Comparison of ENCODE assay signal across 18 mouse cellular contexts in genomic region chr6:71062980-71063379, GRCm38 (mm10).
DNase-seq lines count a peak whose midpoint lies in the region; ATAC-seq and TF ChIP-seq lines count a peak whose summit lies in the region.
"Had no signal": no experiment of that assay in that cellular context is flagged by ENCODE, and none has a peak within 500 bp of the region (broad histone marks: within the 10 kb centered on the region; RNA-seq: fewer than 3 reads in every experiment).

No protein-coding gene starts in this region.

- ATAC-seq in CD4-positive, CD25-positive, alpha-beta regulatory T cell, adult 4 months: no peak
- no peak for ATAC-seq in liver, embryonic 14.5 days (ENCODE audit: insufficient read depth)
- ATAC-seq: midbrain, embryonic 16.5 days had no signal

- no peak for TF ChIP-seq EP300 in liver, embryonic 14.5 days (IDR thresholded peaks at IDR 0.05; ENCODE audit: low read depth)

- H3K4me1 ChIP-seq in liver, embryonic 14.5 days (replicated peaks; ENCODE audit: control insufficient read depth in 2 of 2, insufficient read depth in 2 of 2, low read length in 1 of 2): no peaks in the 10 kb centered on the region
- no peaks in the 10 kb centered on the region for H3K4me1 ChIP-seq in E14TG2a.4 (replicated peaks; ENCODE audit: low read depth, low read length)
- H3K4me1 ChIP-seq in bone marrow macrophage, adult 2 months (ENCODE audit: control insufficient read depth, insufficient read depth, low read length): no peaks in the 10 kb centered on the region
- H3K4me1 ChIP-seq: hindbrain, embryonic 15.5 days; liver, embryonic 15.5 days; neural tube, embryonic 12.5 days had no signal

- H3K27me3 ChIP-seq in liver, embryonic 14.5 days (ENCODE audit: control insufficient read depth, insufficient read depth, low read length): no peaks in the 10 kb centered on the region
- peaks cover 22% of the 10 kb centered on the region for H3K27me3 ChIP-seq in E14TG2a.4 (ENCODE audit: insufficient read depth, low read length)
- H3K27me3 ChIP-seq: hindbrain, embryonic 15.5 days; liver, embryonic 15.5 days; neural tube, embryonic 12.5 days had no signal

- H3K9me3 ChIP-seq in liver, embryonic 14.5 days (ENCODE audit: control insufficient read depth, low read length): no peaks in the 10 kb centered on the region
- no peaks in the 10 kb centered on the region for H3K9me3 ChIP-seq in E14TG2a.4 (ENCODE audit: low read length)
- H3K9me3 ChIP-seq: liver, embryonic 15.5 days; neural tube, embryonic 12.5 days had no signal

- H3K27ac ChIP-seq in liver, embryonic 14.5 days: no peak overlapping the region
- no peak overlapping the region for H3K27ac ChIP-seq in bone marrow macrophage, adult 2 months (ENCODE audit: insufficient read depth, low read depth, low read length)
- H3K27ac ChIP-seq: embryonic facial prominence, embryonic 10.5 days; hindbrain, embryonic 15.5 days; liver, embryonic 15.5 days; neural tube, embryonic 12.5 days had no signal

- peak; percentile 7 for DNase-seq in CD4-positive, CD25-positive, alpha-beta regulatory T cell, adult 2 months (ENCODE audit: low read depth, low spot score)
- no peak for DNase-seq in liver, embryonic 14.5 days (ENCODE audit: low read depth in 3 of 3, low spot score in 3 of 3)
- DNase-seq in liver: no peak
- no peak for DNase-seq in left cerebral cortex, adult 8-10 months (ENCODE audit: low spot score in 2 of 2)
- no peak for DNase-seq in right cerebral cortex, postnatal 36 days (ENCODE audit: low spot score in 2 of 2)
- DNase-seq: adrenal gland, adult 2 months; cerebellum, postnatal 10 days; layer of hippocampus, adult 9-11 months; left cerebral cortex, postnatal 4 days; thymus, adult 18-20 months had no signal

- H3K4me3 ChIP-seq in liver, embryonic 14.5 days (ENCODE audit: insufficient read depth in 1 of 2, low read depth in 2 of 2, low read length in 2 of 2): no peak overlapping the region
- H3K4me3 ChIP-seq in E14TG2a.4 (replicated peaks; ENCODE audit: low read length): no peak overlapping the region
- no peak overlapping the region for H3K4me3 ChIP-seq in bone marrow macrophage, adult 2 months (ENCODE audit: insufficient read depth, low read length)
- H3K4me3 ChIP-seq: embryonic facial prominence, embryonic 10.5 days; hindbrain, embryonic 15.5 days; liver, embryonic 15.5 days; neural tube, embryonic 12.5 days had no signal

- H3K4me2 ChIP-seq in liver, embryonic 14.5 days (ENCODE audit: low read depth): no peak overlapping the region
- H3K4me2 ChIP-seq: hindbrain, embryonic 15.5 days; liver, embryonic 15.5 days; neural tube, embryonic 12.5 days had no signal

- no peak for TF ChIP-seq POLR2A in bone marrow macrophage, adult 2 months (IDR thresholded peaks at IDR 0.05; ENCODE audit: borderline replicate concordance, low read depth, low read length)

- peak; percentile 58 for TF ChIP-seq CTCF in liver, embryonic 14.5 days (IDR thresholded peaks at IDR 0.05; ENCODE audit: low read depth)
- peak; percentile 75 for TF ChIP-seq CTCF in E14TG2a.4 (conservative IDR thresholded peaks at IDR 0.05; ENCODE audit: low read length)
- peak; percentile 33; the same call in 1 of the 2 replicates for TF ChIP-seq CTCF in bone marrow macrophage, adult 2 months (IDR thresholded peaks at IDR 0.05; ENCODE audit: low read depth, low read length)

- no peaks in the 10 kb centered on the region for H3K36me3 ChIP-seq in liver, embryonic 14.5 days (replicated peaks; ENCODE audit: control insufficient read depth, insufficient read depth, low read depth)
- no peaks in the 10 kb centered on the region for H3K36me3 ChIP-seq in E14TG2a.4 (ENCODE audit: insufficient read depth, low read length)
- H3K36me3 ChIP-seq: embryonic facial prominence, embryonic 10.5 days; hindbrain, embryonic 15.5 days; liver, embryonic 15.5 days; neural tube, embryonic 12.5 days had no signal

- no peak overlapping the region for H3K9ac ChIP-seq in liver, embryonic 14.5 days (replicated peaks)
- H3K9ac ChIP-seq: hindbrain, embryonic 15.5 days; liver, embryonic 15.5 days; neural tube, embryonic 12.5 days had no signal

- 58% methylated on average over 4 of the region's 4 CpGs for WGBS in liver, embryonic 14.5 days (ENCODE audit: insufficient replicate concordance)
